Mouse (Mus musculus) right cerebral cortex, postnatal 14 days (tissue): ENCODE data around the gene Nr4a3.

Source experiments
- DNase-seq: peaks from one replicate; pipeline ENCODE4 v3.0.0; 2022

The Nr4a3 gene

DNA sequence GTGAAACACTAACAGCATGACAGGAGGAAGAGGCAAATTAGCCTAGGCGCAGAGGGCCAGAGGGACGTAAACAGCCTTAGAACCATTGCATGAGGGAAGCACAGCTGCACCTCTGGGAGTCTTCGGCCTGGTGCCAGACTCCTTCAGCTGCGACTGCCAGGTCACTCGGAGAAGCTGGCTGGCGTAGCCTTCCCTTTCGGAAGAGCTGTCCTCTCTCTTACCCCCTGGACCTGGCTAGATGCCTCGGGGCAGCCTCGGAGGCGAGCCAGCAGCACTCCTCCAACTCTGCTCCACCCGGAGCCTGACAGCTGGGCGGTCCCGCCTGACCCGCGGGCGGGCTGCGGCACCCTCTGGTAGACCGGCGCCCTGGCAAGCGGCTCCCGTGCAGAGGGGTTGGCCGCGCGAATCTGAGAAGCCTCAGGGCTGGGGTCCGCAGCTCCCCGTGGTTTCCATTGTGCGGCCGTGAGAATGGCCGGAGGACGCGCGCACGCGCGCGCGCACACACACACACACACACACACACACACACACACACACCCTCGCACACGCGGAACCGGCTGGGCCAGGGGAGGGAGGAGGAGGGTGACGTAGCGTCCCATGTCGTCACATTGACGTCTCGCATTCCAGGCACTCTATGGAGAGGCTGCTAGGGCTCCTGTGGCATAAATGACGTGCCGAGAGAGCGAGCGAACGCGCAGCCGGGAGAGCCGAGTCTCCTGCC lies at the start of gene Nr4a3:
Nr4a3 (plus strand) TSS at position 663 of the 721 bp plus-strand sequence.
- peak; percentile 85 for DNase-seq

- no peak for DNase-seq
Observed at GRCm38 (mm10) chr4:48002969-48003368, 42.0 kb upstream of the Nr4a3 start.

DNA sequence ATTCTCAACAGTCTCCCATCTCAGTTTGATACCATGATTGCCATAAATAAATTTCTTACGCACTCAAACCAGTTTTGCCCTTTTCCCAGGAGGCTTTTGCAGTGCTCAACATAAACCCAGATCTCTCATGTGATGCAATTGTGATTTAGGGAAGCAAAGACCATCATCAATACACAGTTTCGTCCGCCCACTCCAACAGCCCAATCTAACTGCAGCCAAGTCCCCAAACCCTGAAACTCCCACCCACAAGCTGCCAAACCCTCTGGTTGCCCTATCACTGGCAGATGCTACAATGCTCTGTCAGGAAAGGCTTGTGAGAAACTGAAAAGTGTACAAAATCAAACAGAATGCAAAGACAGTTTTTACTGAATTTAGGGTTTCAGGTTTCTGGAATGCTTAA lies 41.5 kb upstream of the Nr4a3 start:
- peak; percentile 13 for DNase-seq

DNA sequence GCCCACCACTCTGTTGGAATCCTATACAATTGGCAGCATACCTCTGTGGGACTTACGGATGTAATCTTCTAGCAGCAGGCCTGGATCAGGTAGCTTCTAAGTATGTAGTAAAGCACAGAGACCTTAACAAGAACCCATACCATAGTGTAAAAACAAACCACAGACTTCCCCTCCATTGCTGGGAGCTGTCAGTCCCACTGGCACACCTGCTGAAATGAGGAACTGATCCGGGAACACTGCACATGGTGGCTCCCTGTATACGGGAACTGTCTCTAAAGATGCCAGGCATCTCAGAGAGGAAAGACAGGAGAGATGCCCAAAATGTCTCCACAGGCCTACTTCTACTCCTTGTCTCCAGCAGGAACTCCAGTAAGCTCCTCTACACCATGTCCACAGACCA lies 38.6 kb upstream of the Nr4a3 start:
- no peak for DNase-seq

DNA sequence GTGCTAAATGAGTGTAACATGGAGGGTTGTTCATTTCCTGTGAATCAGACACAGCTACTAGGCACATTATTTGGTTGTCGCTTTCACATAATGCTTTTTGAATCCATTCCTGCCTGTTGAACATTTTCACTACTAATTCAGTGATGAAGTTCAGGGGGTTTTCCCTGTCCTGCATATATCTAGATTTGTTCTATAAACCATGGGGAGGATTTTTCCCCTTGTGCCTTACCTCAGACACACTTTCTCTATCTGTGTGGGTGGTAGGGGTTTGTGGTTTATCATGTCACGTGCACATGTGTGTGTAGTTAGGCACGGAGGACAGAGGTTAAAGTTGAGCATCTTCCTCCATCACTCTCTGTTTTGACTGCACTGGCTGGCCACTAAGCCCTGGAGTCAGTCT lies 32.7 kb upstream of the Nr4a3 start:
- DNase-seq, result no peak

- no peak for DNase-seq
Observed at GRCm38 (mm10) chr4:48022966-48023365, 22.0 kb upstream of the Nr4a3 start.

DNA sequence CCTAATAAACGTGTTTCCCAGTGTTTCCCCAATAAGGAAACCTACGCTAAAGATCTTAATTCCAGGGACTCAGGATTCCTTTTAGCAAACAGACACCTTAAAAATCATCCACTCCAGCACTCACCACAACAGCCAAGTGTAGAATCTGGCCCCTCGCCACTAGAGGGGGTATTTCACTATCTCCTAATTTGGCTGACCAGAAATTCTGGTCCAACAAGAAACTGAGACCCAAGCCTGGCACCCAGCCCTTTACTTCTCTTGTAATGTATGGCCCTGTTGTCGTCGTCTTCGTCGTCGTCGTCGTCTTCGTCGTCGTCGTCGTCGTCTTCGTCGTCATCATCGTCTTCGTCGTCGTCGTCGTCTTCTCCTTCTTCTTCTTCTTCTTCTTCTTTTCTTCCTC lies 15.3 kb upstream of the Nr4a3 start:
- DNase-seq, result no peak

DNA sequence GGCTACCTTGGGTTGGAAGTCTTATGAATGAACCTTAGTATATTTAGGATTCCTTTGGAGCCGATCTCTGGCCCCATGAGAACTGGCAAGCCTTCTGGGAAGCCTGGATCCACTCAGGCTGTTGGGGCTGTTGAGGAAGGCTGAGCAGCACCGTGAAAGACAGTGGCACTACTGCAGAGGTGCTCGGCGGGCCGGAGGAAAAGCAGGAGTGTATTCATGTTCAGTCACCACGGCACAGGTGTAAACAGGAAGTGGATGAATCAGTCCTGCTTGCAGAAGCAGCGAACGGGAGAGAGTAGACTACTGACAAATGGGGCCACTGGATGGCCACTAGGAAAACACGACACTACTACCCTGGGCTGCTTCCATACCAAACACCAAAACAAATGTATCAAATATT lies 10.7 kb upstream of the Nr4a3 start:
- DNase-seq, result no peak

DNA sequence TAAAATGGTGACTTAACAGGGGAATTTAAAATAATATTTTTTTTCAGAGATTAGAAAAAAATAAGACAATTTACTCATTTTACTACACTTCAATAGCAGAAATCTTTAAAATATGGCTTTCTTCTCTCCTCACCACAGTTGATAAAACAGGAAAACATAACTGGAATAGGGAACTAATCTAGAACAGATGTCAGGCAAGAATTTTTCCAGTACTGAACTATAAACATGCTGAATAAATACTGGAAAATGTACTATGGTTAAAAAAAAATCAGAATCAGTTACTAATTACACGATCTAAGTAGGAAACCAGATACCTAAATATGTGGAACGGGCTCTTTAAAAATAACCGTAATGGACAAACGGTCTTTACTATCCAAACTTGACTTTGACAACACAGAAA lies 7.3 kb upstream of the Nr4a3 start:
- no peak for DNase-seq

GRCm38 (mm10) chr4:48038847-48039246 lies 6.1 kb upstream of the Nr4a3 start:
- DNase-seq, result no peak

- DNase-seq, result no peak
Observed at GRCm38 (mm10) chr4:48039736-48040135, 5.2 kb upstream of the Nr4a3 start.

GRCm38 (mm10) chr4:48042466-48042785 lies 2.5 kb upstream of the Nr4a3 start:
- DNase-seq, result no peak

GRCm38 (mm10) chr4:48042786-48043701 lies 1.9 kb upstream of the Nr4a3 start:
- peak; percentile 95 for DNase-seq

GRCm38 (mm10) chr4:48044141-48044490 lies 837 bp upstream of the Nr4a3 start:
- no peak for DNase-seq

DNA sequence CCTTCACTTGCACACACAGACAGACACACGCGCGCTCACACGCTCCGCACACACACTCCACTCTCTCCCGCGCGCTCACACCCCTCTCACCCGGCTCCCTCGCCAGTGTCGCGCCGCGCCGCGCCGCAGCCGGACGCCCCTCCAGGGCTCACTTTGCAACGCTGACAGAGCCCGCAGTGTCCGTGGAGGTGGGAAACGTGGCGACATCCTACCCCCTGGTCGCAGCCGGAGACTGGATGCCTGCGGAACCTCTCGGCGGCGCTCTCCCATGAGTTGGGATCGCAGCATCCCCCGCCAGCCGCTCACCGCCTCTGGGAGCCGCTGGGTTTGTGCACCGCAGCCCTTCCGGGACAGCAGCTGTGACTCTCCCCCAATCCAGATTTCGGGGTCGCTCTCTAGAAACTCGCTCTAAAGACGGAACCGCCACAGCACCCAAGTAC lies 348 bp downstream of the Nr4a3 start:
- DNase-seq, result no peak

- peak; percentile 39 for DNase-seq
Observed at GRCm38 (mm10) chr4:48045721-48046460, 938 bp downstream of the Nr4a3 start.

GRCm38 (mm10) chr4:48046461-48046901 lies 1.5 kb downstream of the Nr4a3 start:
- no peak for DNase-seq

- peak; percentile 17 for DNase-seq
Observed at GRCm38 (mm10) chr4:48047136-48047765, 2.3 kb downstream of the Nr4a3 start.

GRCm38 (mm10) chr4:48047766-48048371 lies 2.9 kb downstream of the Nr4a3 start:
- DNase-seq, result peak; percentile 42

GRCm38 (mm10) chr4:48048456-48049315 lies 3.7 kb downstream of the Nr4a3 start:
- no peak for DNase-seq

DNA sequence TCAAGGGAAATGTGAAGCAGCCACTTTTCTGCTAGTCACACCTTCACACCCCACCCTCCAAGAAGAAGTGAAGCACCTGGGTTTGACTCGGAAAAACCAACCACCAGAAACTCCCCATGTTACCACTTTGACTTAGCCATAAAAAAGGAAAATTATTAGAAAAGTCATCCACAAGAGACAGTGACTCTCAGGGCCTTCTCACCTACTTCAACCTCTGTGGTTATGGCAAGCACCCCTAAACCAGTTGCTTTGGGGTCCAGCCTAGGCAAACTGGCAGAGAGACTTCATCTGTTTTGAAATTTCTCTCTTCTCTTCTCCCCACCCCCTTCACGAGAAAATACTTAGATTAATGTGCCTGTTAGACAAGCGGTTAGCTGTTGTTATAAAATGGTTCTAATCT lies 5.1 kb downstream of the Nr4a3 start:
- DNase-seq, result no peak

DNA sequence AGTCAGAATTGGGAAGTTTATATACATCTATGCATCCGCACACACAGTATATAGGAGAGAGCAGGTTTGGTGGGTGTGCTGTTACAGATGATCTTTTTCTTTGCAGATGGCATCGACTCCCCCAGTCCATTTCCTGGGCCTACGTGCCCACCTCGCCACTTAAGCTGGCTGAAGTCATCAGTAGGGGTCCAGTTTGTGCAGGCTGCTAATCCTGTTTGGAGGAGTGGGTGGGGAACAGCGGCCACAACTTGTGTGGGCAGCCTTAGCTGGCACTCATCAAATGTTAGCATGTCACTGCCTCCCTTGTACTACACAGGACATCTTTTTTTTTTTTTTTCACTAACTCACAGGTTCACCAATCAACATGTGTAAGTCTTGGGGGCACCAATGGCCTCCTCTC lies 5.5 kb downstream of the Nr4a3 start:
- no peak for DNase-seq
